Mouse (Mus musculus) kidney, postnatal 25 days (tissue): Measurements from ENCODE around the gene Gprc5d.
A peak's percentile ranks its signal among the peaks of the same experiment; 100 is the strongest.

Experiments used
- DNase-seq, 2 experiments: peaks; one replicate each; pipeline ENCODE4 v3.0.0; 2021; ENCODE audit warnings: mixed read lengths in 2 of 2

The Gprc5d gene

DNA sequence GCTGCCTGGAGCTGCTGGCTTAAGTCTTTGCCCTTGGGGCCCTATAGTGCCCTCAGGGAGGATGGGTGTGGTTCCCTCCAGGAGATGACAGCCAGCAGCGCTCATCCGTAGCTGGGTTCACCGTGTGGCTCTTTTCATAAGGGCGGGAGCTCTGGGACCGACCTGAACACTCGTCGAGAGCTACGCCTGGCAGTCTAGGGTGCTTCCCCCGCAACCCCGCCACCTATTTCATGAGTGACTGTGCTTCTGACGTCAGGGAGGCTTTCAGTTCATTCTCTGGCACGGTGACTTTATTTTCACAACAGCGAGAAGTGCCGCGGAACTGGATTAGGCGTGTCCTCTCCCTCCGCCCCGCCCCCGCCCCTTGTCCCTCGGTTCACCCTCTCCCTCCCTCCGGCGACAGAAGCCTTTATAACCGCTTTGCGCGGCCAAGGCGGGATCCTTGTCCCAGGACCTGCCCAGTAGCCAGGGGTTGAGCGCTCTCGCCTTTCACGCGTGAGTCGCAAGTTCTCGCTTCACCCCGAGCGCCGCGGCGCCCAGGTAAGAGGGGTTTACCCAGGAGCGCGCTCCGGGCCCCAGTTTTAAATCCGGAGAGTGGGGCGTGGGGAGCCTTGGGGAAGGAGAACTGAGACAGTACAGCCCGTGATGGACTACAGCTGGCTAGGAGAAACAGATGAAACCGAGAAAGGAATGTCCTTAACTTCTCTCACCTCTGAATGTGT lies 52.7 kb downstream of the Gprc5d start, which contains the start of gene Gprc5a:
TSS of gene Gprc5a (plus strand) at position 416 of the 722 bp plus-strand sequence.
- peak; percentile 56 to 79 for DNase-seq

DNA sequence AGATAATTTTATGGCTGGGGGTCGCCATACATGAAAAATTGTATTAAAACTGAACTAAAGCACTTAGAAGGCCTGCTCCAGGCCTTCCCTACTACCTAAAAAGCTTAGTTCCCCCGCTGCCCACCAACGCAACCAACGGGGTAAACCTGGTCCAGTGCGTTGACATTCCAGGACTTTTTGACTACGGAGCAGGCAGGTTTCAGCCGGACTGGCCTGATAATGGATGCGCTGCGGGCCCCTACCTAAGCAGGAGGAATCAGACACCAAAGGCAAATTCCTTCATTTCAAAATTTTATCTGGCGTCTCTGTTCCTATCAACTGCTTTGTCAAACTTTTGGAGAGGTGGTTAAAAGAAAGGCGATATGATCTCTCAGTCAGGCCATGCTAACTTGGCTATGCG lies 53.5 kb downstream of the Gprc5d start:
- no peak for DNase-seq

DNA sequence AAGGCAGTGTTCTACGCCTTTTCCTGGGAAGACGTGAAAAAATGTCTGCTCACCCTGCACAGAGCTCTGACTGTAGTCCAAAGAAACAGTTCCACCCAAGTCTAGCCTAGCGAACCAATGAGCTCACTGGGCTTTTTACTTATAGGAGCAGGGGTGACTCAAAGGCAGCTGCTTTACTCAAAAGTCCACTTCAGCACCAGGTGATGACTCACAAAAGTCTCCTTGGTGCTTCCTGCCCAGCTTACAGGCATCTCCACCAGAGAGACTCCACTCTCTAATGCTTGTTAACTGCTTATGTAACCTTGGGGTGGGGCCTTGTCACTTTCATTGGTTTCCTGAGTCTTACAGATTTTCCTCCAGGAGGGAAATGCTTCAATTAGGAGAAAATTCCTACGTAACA lies 57.4 kb downstream of the Gprc5d start:
- no peak for DNase-seq
